Mouse (Mus musculus) C2C12 (cell line): ENCODE results near the gene Slc23a2.

Source experiments
- CTCF ChIP-seq: IDR thresholded peaks from one replicate; pipeline ENCODE4 v1.5.1; 2011; ENCODE audit not compliant: control insufficient read depth, insufficient read depth, insufficient read length
- MYOG ChIP-seq: IDR thresholded peaks from one replicate; pipeline ENCODE4 v1.6.1; 2011; ENCODE audit not compliant: control insufficient read depth, insufficient read length; ENCODE audit errors: extremely low read depth

DNA sequence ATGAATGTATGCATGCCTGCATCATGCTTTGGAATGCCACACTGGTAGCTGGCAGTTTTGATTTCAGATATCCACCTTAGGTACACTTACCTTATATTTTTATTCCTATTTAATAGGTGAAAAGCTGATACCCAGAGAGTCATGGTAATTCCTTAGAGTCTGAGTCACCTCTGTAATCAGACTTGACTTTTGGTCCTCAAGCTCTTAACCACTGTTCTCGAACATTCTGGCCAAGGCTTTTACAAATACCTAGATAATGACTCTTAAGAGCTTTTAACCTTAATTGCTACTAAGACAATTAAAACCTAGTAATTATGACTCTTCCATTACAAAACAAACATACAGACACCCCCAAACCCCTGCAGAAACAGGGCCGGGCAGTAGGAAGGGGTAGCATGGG lies 51.2 kb downstream of the Slc23a2 start:
- TF ChIP-seq CTCF (no peak), MYOG (no peak)
